In genomic region chr4:98257711-98258110, GRCm38 (mm10) we compare ENCODE assay signal across 15 mouse cellular contexts.
DNase-seq lines count a peak whose midpoint lies in the region; ATAC-seq and TF ChIP-seq lines count a peak whose summit lies in the region.
"Had no signal": no experiment of that assay in that cellular context is flagged by ENCODE, and none has a peak within 500 bp of the region (broad histone marks: within the 10 kb centered on the region; RNA-seq: fewer than 3 reads in every experiment).

No protein-coding gene starts in this region.

- peak; percentile 58 to 80 for DNase-seq in heart, adult 2 months
- peak; percentile 18 for DNase-seq in brain, embryonic 18.5 days (ENCODE audit: low read depth, low spot score)
- DNase-seq in gastrocnemius, postnatal 36 days: peak; percentile 31 to 53
- peak; percentile 45 to 68 for DNase-seq in lung, adult 18-20 months
- DNase-seq in testis, postnatal 10 days (ENCODE audit: low spot score): no peak
- no peak for DNase-seq in spleen, postnatal 36 days (ENCODE audit: low spot score in 2 of 2)
- DNase-seq: adrenal gland, adult 8-10 months; cerebellum, adult 9-10 months; thymus, adult 2 months had no signal

- TF ChIP-seq POLR2A in heart, adult 2 months (IDR thresholded peaks at IDR 0.05; ENCODE audit: insufficient read depth, low read depth, low read length): no peak

- H3K79me2 ChIP-seq in heart, adult 2 months (replicated peaks; ENCODE audit: control insufficient read depth, insufficient read depth, low read length): no peaks in the 10 kb centered on the region

- H3K27me3 ChIP-seq in heart, adult 2 months (ENCODE audit: control insufficient read depth, insufficient read depth, low read length): no peaks in the 10 kb centered on the region
- no peaks in the 10 kb centered on the region for H3K27me3 ChIP-seq in heart, embryonic 11.5 days (ENCODE audit: control insufficient read depth, insufficient read depth, low read length)
- H3K27me3 ChIP-seq: embryonic facial prominence, embryonic 15.5 days; limb, embryonic 13.5 days; lung, embryonic 15.5 days had no signal

- 61% methylated on average over 9 of the region's 9 CpGs for WGBS in heart, adult 2 months
- WGBS in heart, embryonic 11.5 days (ENCODE audit: insufficient replicate concordance): 89% methylated on average over 9 of the region's 9 CpGs

- no peak for ATAC-seq in heart, embryonic 11.5 days (replicated peaks; ENCODE audit: insufficient number of reproducible peaks, low FRiP score, low TSS enrichment)
- ATAC-seq: CD4-positive, CD25-positive, alpha-beta regulatory T cell, adult 4 months; inflammation-experienced regulatory T-cells, adult 6 months had no signal

- H3K36me3 ChIP-seq in heart, adult 2 months (ENCODE audit: control insufficient read depth, insufficient read depth, low read length): peaks cover 4% of the 10 kb centered on the region
- no peaks in the 10 kb centered on the region for H3K36me3 ChIP-seq in heart, embryonic 11.5 days (ENCODE audit: control insufficient read depth, insufficient read depth, low read length)
- H3K36me3 ChIP-seq: embryonic facial prominence, embryonic 15.5 days; limb, embryonic 13.5 days; lung, embryonic 15.5 days had no signal

- peak; percentile 93 for TF ChIP-seq EP300 in heart, adult 2 months (IDR thresholded peaks at IDR 0.05; ENCODE audit: insufficient read depth, low read depth, low read length)

- no peak overlapping the region for H3K4me2 ChIP-seq in heart, embryonic 11.5 days
- H3K4me2 ChIP-seq: embryonic facial prominence, embryonic 15.5 days; limb, embryonic 13.5 days; lung, embryonic 15.5 days had no signal

- H3K9me3 ChIP-seq in heart, embryonic 11.5 days (replicated peaks; ENCODE audit: control insufficient read depth, low read length): no peaks in the 10 kb centered on the region
- H3K9me3 ChIP-seq: embryonic facial prominence, embryonic 15.5 days; limb, embryonic 13.5 days; lung, embryonic 15.5 days had no signal

- TF ChIP-seq CTCF in heart, adult 2 months (IDR thresholded peaks at IDR 0.05): no peak

- H3K27ac ChIP-seq in heart, adult 2 months: peak overlapping the region; percentile 55
- no peak overlapping the region for H3K27ac ChIP-seq in heart, embryonic 11.5 days (ENCODE audit: low read depth, low read length)
- H3K27ac ChIP-seq: embryonic facial prominence, embryonic 15.5 days; limb, embryonic 13.5 days; lung, embryonic 15.5 days had no signal

- intact Hi-C loops in heart, adult 2 months (cut with DNase I): loop anchor here (1.0 to 5.0 kb wide), 3 partner anchors 65 to 506 kb away; no protein-coding TSS in a partner anchor
- intact Hi-C loops in gastrocnemius, postnatal 36 days (cut with DNase I): no loop called here

- H3K4me3 ChIP-seq in heart, adult 2 months: no peak overlapping the region
- H3K4me3 ChIP-seq in heart, embryonic 11.5 days (ENCODE audit: low read depth, low read length): no peak overlapping the region
- H3K4me3 ChIP-seq: embryonic facial prominence, embryonic 15.5 days; limb, embryonic 13.5 days; lung, embryonic 15.5 days had no signal

- H3K9ac ChIP-seq in heart, adult 2 months (ENCODE audit: low read depth, low read length): no peak overlapping the region
- H3K9ac ChIP-seq in heart, embryonic 11.5 days (ENCODE audit: low read depth, low read length): no peak overlapping the region
- H3K9ac ChIP-seq: embryonic facial prominence, embryonic 15.5 days; limb, embryonic 13.5 days; lung, embryonic 15.5 days had no signal

- H3K4me1 ChIP-seq in heart, adult 2 months (ENCODE audit: control insufficient read depth, insufficient read depth, low read length): peaks cover 1% of the 10 kb centered on the region; the same call in 1 of the 2 replicates
- H3K4me1 ChIP-seq in heart, embryonic 11.5 days (ENCODE audit: control insufficient read depth, insufficient read depth, low read length): no peaks in the 10 kb centered on the region
- H3K4me1 ChIP-seq: embryonic facial prominence, embryonic 15.5 days; limb, embryonic 13.5 days; lung, embryonic 15.5 days had no signal

Comparison
In these comparisons a context has a peak if more than half of its experiments do, and no peak if none do; other contexts are left out.
1. DNase-seq: peak in heart, adult 2 months (2 of 2), brain, embryonic 18.5 days (single experiment), gastrocnemius, postnatal 36 days (2 of 2) and lung, adult 18-20 months (2 of 2); none in testis, postnatal 10 days (single experiment) and spleen, postnatal 36 days (0 of 2).